Mouse (Mus musculus): ENCODE results near the gene Trafd1. TPM values are rescaled to one million over a fixed set of nuclear protein-coding genes. Genes with fewer than 3 reads are reported as not detected.
"Not testable (repeated sequence)": the region's sequence is repeated elsewhere in the genome, so short reads cannot be mapped to it uniquely, and the experiment has no call there.

The Trafd1 gene
- total and polyA plus RNA-seq, 3 experiments, result 13.2 to 20.3 (median 17.5) TPM

DNA sequence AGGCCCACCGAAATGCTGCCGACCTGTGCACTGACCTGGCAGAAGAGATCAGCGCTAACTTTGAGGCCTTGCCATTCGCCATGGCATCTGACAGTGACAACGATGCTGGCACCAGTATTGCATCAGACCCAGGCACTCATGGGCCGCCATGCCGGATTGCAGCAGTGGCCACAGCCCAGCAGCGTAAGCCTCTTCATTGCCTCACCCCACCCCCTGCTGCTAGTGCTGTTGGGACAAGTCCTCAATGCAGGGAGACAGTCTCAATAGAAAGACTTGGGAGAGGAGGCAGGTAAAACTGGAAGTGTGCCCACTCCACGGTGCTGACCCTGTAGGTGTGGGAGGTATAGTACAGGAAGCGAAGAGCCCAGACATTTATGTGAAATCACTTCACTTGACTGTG lies 53.7 kb downstream of the Trafd1 start:
- H3K9me3 ChIP-seq (replicated peaks), result no peaks in the 10 kb centered on the region
- no peak for ATAC-seq (ENCODE audit: extremely low read depth, insufficient number of reproducible peaks, low FRiP score, poor library complexity, severe bottlenecking)
- peaks cover 91% of the 10 kb centered on the region for H3K36me3 ChIP-seq (replicated peaks)
- H3K27me3 ChIP-seq (ENCODE audit: insufficient read depth, low read length), result no peaks in the 10 kb centered on the region; the same call in 1 of the 2 replicates
- no peaks in the 10 kb centered on the region for H3K4me1 ChIP-seq (ENCODE audit: insufficient read depth, low read depth, low read length)
- no peak for DNase-seq (ENCODE audit: low spot score)
- no peak overlapping the region for H3K4me3 ChIP-seq (ENCODE audit: low read depth, low read length)
- no peak for TF ChIP-seq GATA1 (IDR thresholded peaks at IDR 0.05; ENCODE audit: borderline replicate concordance, low read length)
- TF ChIP-seq GATA2 (IDR thresholded peaks at IDR 0.05; ENCODE audit: borderline replicate concordance, low read depth, low read length), result no peak
- TF ChIP-seq TAL1 (conservative IDR thresholded peaks at IDR 0.05; ENCODE audit: low read depth, low read length), result no peak

DNA sequence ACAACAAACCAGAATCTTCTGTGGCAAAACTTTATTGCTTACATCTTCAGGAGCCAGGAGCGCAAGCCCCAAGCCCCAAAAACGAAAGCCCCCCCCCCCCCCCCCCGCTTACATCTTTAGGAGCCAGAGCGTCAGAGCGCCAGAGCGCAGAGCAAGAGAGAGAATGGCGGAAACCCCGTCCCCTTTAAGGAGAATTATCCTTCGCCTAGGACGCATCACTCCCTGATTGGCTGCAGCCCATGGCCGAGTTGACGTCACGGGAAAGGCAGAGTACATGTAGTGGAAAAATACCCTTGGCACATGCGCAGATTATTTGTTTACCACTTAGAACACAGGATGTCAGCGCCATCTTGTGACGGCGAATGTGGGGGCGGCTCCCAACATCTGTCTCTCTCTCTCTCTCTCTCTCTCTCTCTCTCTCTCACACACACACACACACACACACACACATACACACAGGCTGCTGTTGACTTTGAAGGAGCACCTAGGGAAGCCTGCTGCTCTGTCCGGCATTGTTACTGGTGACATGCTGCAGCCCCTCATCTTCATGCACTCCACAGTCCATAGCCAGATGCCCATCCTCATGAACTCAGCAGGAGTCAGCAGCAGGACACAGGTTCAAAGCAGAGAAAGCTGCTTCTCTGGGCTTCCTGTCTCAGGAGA lies 55.1 kb downstream of the Trafd1 start:
- H3K27me3 ChIP-seq (ENCODE audit: insufficient read depth, low read length); H3K9me3 ChIP-seq (replicated peaks); H3K4me1 ChIP-seq (ENCODE audit: insufficient read depth, low read depth, low read length); DNase-seq (ENCODE audit: low spot score); ATAC-seq (ENCODE audit: extremely low read depth, insufficient number of reproducible peaks, low FRiP score, poor library complexity, severe bottlenecking); H3K4me3 ChIP-seq (ENCODE audit: low read depth, low read length): not testable (repeated sequence)
- H3K36me3 ChIP-seq (replicated peaks), result peaks cover 91% of the 10 kb centered on the region

DNA sequence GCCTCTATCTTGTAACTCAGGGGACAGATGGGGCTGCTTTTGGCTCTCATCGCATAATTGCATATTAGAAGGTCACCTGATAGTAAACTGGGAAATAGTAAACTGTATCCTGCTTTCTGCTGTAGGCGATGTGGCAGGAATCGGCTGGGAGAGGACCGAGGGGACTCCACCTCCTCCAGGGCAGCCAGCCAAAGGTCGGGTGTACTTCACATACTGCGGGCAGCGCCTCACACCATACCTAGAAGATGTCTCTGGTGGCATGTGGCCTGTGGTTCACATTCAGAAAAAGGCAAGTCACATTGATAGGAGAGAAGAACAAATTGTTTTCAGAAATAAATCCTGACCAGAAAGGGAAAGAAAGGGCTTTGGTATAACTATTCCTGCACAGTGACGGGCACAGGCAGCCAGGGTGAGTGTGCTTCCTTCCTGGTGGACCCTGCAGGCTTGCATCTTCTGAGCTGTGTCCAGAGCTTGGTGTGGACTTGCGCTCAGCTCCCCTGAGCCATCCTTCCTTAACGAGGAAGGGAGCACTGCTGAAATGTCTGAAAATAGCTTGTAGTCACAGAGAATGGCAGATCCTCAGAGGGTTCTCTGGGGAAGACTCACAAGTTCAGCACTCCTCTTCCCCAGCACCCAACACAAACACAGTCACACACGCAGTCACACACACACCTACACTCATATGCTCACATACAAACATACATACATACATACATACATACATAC lies 55.9 kb downstream of the Trafd1 start:
- peaks cover 91% of the 10 kb centered on the region for H3K36me3 ChIP-seq (replicated peaks)
- no peak for TF ChIP-seq TAL1 (conservative IDR thresholded peaks at IDR 0.05; ENCODE audit: low read depth, low read length)
- TF ChIP-seq GATA2 (IDR thresholded peaks at IDR 0.05; ENCODE audit: borderline replicate concordance, low read depth, low read length), result no peak
- TF ChIP-seq POLR2AphosphoS5 (IDR thresholded peaks at IDR 0.05; ENCODE audit: insufficient replicate concordance, low read depth, low read length), result no peak
- no peak for TF ChIP-seq GATA1 (IDR thresholded peaks at IDR 0.05; ENCODE audit: borderline replicate concordance, low read length)
- no peak overlapping the region for H3K4me3 ChIP-seq (ENCODE audit: low read depth, low read length)
- DNase-seq (ENCODE audit: low spot score), result no peak
- ATAC-seq (ENCODE audit: extremely low read depth, insufficient number of reproducible peaks, low FRiP score, poor library complexity, severe bottlenecking), result no peak
- H3K27me3 ChIP-seq (ENCODE audit: insufficient read depth, low read length), result no peaks in the 10 kb centered on the region; the same call in 1 of the 2 replicates
- H3K9me3 ChIP-seq (replicated peaks), result no peaks in the 10 kb centered on the region
- H3K4me1 ChIP-seq (ENCODE audit: insufficient read depth, low read depth, low read length), result no peaks in the 10 kb centered on the region

DNA sequence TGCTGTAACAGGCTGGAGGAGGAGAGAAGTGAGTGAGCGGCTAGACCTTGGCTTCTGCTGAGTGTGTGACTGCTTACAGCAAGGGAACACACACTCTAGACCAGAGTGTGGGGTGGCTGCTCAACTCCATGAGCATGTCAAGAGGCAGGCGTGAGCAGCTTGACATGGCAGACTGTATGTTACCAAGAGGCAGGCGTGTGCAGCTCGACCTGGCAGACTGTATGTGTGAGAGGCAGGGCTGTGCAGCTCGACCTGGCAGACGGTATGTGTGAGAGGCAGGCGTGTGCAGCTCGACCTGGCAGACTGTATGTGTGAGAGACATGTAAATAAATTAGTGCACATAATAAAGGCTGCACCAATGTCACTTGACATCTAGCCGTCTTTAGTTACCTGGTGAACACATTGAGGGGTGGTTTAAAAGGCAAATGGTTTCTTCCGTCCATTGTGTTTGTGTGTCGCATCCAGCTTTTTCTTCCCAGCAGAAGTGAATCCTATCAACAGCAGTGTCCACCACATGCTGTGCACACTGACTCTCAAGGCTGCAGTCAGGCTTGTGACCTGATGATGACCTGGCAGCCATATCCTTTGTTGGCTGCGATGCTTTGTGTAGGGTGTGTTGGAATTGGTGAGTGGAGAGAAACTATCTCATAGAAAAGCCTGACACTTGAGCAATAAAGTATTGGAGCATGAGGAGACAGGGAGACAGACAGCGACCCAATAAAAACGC lies 59.2 kb downstream of the Trafd1 start:
- Histone ChIP-seq H3K4me3 (ENCODE audit: low read depth, low read length) (no peak overlapping the region), H3K4me1 (ENCODE audit: insufficient read depth, low read depth, low read length) (no peaks in the 10 kb centered on the region), H3K9me3 (replicated peaks) (no peaks in the 10 kb centered on the region), H3K36me3 (replicated peaks) (peaks cover 93% of the 10 kb centered on the region), H3K27me3 (ENCODE audit: insufficient read depth, low read length) (no peaks in the 10 kb centered on the region)
- DNase-seq (ENCODE audit: low spot score) (no peak), ATAC-seq (ENCODE audit: extremely low read depth, insufficient number of reproducible peaks, low FRiP score, poor library complexity, severe bottlenecking) (no peak)
- TF ChIP-seq TAL1 (conservative IDR thresholded peaks at IDR 0.05; ENCODE audit: low read depth, low read length), result no peak
- TF ChIP-seq GATA1 (IDR thresholded peaks at IDR 0.05; ENCODE audit: borderline replicate concordance, low read length), result no peak
- no peak for TF ChIP-seq CTCF (IDR thresholded peaks at IDR 0.05; ENCODE audit: low read depth, low read length)
- TF ChIP-seq POLR2AphosphoS5 (IDR thresholded peaks at IDR 0.05; ENCODE audit: insufficient replicate concordance, low read depth, low read length), result no peak

Other genes starting within 250 kb of the Trafd1 start
- 25.9 and 28.6 TPM in 2 replicates for gene Ptpn11, start 194.2 kb downstream of the Trafd1 start, total RNA-seq (2014; fragmentation: Nextera tagmentation)
- gene Ptpn11, start 194.2 kb downstream of the Trafd1 start, total RNA-seq (2017), result 36.4 and 43.0 TPM in 2 replicates
- gene Ptpn11, start 194.2 kb downstream of the Trafd1 start, polyA plus RNA-seq (2012), result 27.1 and 28.8 TPM in 2 replicates
- gene Rpl6, start 181.2 kb downstream of the Trafd1 start, total RNA-seq (2014; fragmentation: Nextera tagmentation), result 2,238 and 2,249 TPM in 2 replicates
- 1,317 and 1,403 TPM in 2 replicates for gene Rpl6, start 181.2 kb downstream of the Trafd1 start, total RNA-seq (2017)
- 213 and 677 TPM in 2 replicates for gene Rpl6, start 181.2 kb downstream of the Trafd1 start, polyA plus RNA-seq (2012)
- gene Hectd4, start 165.4 kb downstream of the Trafd1 start, total RNA-seq (2014; fragmentation: Nextera tagmentation), result 83.9 and 177 TPM in 2 replicates
- 19.6 and 22.8 TPM in 2 replicates for gene Hectd4, start 165.4 kb downstream of the Trafd1 start, total RNA-seq (2017)
- 16.4 and 22.8 TPM in 2 replicates for gene Hectd4, start 165.4 kb downstream of the Trafd1 start, polyA plus RNA-seq (2012)
- gene Naa25, start 12.3 kb upstream of the Trafd1 start, total RNA-seq (2014; fragmentation: Nextera tagmentation), result 43.3 and 57.6 TPM in 2 replicates
- gene Naa25, start 12.3 kb upstream of the Trafd1 start, total RNA-seq (2017), result 44.1 and 45.9 TPM in 2 replicates
- gene Naa25, start 12.3 kb upstream of the Trafd1 start, polyA plus RNA-seq (2012), result 5.8 and 7.2 TPM in 2 replicates
- gene Tmem116, start 66.3 kb upstream of the Trafd1 start, total RNA-seq (2014; fragmentation: Nextera tagmentation), result 9.8 and 10.6 TPM in 2 replicates
- 1.7 and 2.6 TPM in 2 replicates for gene Tmem116, start 66.3 kb upstream of the Trafd1 start, total RNA-seq (2017)
- 2.7 and 6.1 TPM in 2 replicates for gene Tmem116, start 66.3 kb upstream of the Trafd1 start, polyA plus RNA-seq (2012)
- gene Erp29, start 66.9 kb upstream of the Trafd1 start, total RNA-seq (2014; fragmentation: Nextera tagmentation), result 52.4 and 58.8 TPM in 2 replicates
- gene Erp29, start 66.9 kb upstream of the Trafd1 start, total RNA-seq (2017), result 344 and 394 TPM in 2 replicates
- gene Erp29, start 66.9 kb upstream of the Trafd1 start, polyA plus RNA-seq (2012), result 167 and 191 TPM in 2 replicates
- gene Adam1b, start 117.8 kb upstream of the Trafd1 start, total RNA-seq (2014; fragmentation: Nextera tagmentation), result not detected in 2 replicates
- gene Adam1b, start 117.8 kb upstream of the Trafd1 start, total RNA-seq (2017), result not detected in 2 replicates
- not detected in 2 replicates for gene Adam1b, start 117.8 kb upstream of the Trafd1 start, polyA plus RNA-seq (2012)
- gene Adam1a, start 159.8 kb upstream of the Trafd1 start, total RNA-seq (2014; fragmentation: Nextera tagmentation), result 4.4 and 5.1 TPM in 2 replicates
- gene Adam1a, start 159.8 kb upstream of the Trafd1 start, total RNA-seq (2017), result 3.0 and 3.5 TPM in 2 replicates
- gene Adam1a, start 159.8 kb upstream of the Trafd1 start, polyA plus RNA-seq (2012), result 0.17 and 0.18 TPM in 2 replicates
- gene Gm42878, start 159.8 kb upstream of the Trafd1 start, total RNA-seq (2014; fragmentation: Nextera tagmentation), result not detected in 2 replicates
- gene Gm42878, start 159.8 kb upstream of the Trafd1 start, total RNA-seq (2017), result 0.17 TPM in 1 of 2 replicates, not detected in the other
- gene Gm42878, start 159.8 kb upstream of the Trafd1 start, polyA plus RNA-seq (2012), result not detected in 2 replicates
- 67.3 and 84.6 TPM in 2 replicates for gene Mapkapk5, start 160.3 kb upstream of the Trafd1 start, total RNA-seq (2014; fragmentation: Nextera tagmentation)
- gene Mapkapk5, start 160.3 kb upstream of the Trafd1 start, total RNA-seq (2017), result 86.8 and 102 TPM in 2 replicates
- gene Mapkapk5, start 160.3 kb upstream of the Trafd1 start, polyA plus RNA-seq (2012), result 51.6 and 66.6 TPM in 2 replicates
- 38.7 and 45.7 TPM in 2 replicates for gene Aldh2, start 208.2 kb upstream of the Trafd1 start, total RNA-seq (2014; fragmentation: Nextera tagmentation)
- 82.9 and 117 TPM in 2 replicates for gene Aldh2, start 208.2 kb upstream of the Trafd1 start, total RNA-seq (2017)
- 122 and 123 TPM in 2 replicates for gene Aldh2, start 208.2 kb upstream of the Trafd1 start, polyA plus RNA-seq (2012)
- gene Acad12, start 233.3 kb upstream of the Trafd1 start, total RNA-seq (2014; fragmentation: Nextera tagmentation), result 4.9 and 5.5 TPM in 2 replicates
- gene Acad12, start 233.3 kb upstream of the Trafd1 start, total RNA-seq (2017), result 2.7 and 4.3 TPM in 2 replicates
- gene Acad12, start 233.3 kb upstream of the Trafd1 start, polyA plus RNA-seq (2012), result 1.1 and 1.2 TPM in 2 replicates

Measured in G1E (cell line).